Mouse (Mus musculus): Measurements from ENCODE around the gene Gm17304.

The Gm17304 gene

DNA sequence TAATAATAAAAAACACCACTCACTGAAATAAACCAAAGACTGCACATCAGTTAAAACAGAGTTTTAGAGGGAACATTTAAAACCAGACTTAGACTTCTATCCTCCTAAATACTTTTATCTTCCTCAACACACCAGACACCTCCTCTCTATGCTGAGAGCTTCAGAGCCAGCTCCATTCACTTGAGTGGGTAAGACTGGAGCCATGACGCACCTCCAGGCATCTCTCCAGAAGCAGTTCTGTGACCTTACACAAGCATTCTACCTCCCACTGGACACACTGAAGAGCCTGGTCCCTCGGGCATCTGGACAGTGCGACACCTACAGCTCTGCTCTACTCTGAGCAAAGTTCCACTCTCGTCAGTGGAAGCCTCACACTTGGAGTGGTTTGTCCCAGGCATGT is 14.4 kb downstream of the Gm17304 start:
- DNase-seq: no peak

GRCm38 (mm10) chr5:106628369-106629149 is 19.7 kb downstream of the Gm17304 start:
- no peak for DNase-seq

- no peak for DNase-seq
Measured at GRCm38 (mm10) chr5:106636423-106636946, 27.6 kb downstream of the Gm17304 start.

GRCm38 (mm10) chr5:106639627-106640026 is 30.7 kb downstream of the Gm17304 start:
- no peak for DNase-seq

DNA sequence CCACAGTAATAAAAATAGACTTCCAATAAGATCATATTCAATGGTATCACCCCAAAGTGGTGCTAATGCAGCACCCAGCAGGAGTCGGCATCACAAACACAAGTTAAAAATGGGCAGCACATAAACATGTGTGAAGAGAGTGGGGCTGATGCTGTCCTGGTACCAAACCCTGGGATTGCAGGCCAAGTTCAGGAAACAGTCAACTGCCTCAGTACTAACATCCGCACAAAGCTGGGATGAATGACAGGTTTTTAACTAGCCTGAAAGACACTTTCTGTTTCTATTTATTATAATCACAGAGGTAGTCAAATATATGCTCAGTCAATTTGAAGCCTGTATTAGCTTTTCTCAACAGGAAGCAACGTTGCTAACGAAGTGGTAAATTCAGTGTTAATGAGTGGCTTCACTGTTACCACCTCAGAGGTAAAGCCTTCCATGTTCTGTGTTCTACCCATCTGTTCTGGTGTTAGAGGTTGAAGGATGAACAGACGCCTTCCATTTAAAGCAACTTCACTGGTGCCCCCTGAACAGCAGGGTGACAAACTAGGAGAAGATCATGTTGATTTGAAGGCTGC is 31.4 kb downstream of the Gm17304 start:
- no peak for DNase-seq

DNA sequence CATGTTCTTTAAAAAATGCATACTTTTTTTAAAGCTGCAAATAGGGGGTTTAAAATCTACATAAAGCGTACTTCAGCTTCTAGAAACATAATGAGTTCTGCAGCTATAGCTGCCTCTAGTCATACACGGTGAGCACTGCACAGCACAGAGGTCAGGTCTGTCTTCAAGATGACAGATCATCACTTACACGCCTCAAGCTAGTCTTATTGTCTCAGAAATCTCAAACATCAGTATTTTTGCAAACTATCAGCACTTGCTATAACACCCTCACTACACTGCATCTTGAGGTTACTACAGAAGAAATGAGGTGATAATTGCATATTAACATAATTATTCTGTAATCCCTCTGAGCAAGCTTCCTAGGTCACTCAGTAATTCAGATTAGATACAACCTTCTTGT is 33.0 kb downstream of the Gm17304 start:
- no peak for DNase-seq

DNA sequence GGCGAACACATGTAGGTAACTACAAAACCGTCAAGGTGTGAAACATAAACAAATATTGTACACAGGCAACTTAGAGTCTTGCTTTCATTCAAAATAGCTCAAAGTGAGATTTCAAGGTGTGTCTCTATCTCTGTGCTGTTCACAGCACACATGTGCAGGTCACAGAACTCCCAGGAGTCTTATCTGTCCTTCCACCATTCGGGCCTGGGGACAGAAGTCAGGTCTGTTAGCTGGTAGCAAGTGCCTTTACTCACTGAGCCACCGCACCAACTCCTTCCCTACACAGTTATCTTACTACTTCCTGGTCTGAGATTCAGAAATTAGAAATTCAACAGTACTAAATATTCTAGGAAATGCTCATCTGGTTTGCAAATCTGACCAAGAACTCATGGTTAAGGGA is 34.5 kb downstream of the Gm17304 start:
- no peak for DNase-seq

DNA sequence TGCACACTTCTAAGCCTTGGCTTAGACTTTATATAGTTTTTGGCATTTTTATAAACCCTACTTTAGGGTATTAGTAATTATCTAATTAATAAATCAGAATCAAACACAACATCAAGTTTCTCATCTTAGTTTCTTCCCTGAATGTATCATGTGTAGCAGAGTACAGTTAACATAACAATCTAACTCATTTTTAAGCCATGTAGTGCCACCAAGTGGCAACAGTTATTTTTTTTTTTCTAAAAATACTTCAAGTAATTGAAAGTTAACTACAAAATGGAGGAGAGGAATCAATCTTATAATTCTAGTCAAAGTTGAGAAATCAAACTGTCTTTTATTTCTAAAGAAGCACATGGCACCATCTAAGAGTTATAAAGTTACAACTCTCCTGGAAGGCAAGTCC is 40.5 kb downstream of the Gm17304 start:
- DNase-seq: no peak

GRCm38 (mm10) chr5:106649995-106650394 is 41.1 kb downstream of the Gm17304 start:
- DNase-seq: no peak

DNA sequence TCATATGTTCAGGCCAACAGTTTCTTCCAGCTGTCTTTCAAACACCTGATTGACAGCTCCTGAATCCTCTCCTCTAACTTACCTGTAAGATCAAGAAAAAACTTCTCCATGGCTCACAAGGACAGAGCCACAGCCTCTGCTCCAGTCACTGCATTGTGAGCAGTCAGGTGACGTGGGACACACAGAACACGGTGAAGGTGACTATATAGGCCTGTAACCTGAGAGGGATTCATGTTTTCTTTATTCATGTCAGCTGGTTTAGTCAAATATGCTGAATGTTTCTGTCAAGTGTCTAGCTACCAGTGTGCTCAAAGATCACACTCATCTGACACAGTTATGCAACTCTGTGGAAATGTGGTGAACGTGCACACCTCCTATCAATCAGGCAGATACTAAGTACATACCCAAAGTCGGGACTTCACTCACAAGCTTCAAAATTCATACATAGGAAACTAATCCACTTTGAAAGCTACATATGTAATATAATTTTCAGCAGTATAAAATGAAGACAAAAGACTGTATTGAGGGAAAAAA is 43.4 kb downstream of the Gm17304 start:
- DNase-seq: no peak

DNA sequence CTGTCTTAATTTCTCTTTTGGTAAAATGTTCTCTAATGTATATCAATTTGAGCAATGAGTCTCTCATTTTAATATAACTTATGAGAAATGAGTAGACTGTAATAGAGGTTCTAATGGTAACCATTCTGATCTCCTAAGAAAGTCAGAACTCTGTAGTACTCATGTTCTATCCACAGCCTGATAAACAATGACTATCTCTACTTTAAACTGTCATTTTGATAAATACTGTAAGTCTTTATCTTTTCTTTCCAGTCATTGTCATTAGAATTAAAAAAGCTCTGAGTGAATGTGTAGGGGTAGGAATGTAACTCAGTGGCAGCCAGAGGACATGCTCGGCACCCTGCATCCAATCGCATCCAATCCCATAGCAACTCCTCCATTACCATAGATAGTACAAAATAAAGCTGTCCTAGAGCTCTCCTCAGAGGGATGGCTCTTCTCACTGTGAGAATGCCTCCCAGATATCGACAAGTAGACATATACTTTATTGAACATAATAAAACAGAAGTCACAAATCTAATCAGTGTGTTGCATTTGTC is 44.0 kb downstream of the Gm17304 start:
- DNase-seq: no peak

Data from kidney, postnatal 25 days (tissue).